ENCODE assay signal across 22 mouse cellular contexts in the genomic region with DNA sequence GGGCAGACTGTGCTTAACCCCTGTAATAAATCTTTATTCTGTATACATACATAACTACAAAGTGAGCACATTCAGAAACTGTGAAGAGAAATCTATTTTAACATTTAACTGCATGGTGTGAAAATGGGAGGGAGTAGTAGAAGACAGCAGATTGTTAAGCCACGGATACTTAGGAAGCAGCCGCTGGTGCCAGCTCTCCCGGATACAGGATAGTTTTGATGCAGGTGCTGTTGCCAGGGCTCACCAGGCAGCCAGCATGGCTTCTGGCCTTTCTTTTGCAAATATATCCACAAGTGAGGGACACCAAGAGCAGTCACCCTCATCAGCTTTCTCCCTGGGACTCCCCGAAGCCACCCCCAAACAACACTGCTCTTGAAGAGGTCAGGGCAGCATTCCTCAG. TPM values are rescaled to one million over a fixed set of nuclear protein-coding genes. Genes with fewer than 3 reads are reported as not detected.
DNase-seq lines count a peak whose midpoint lies in the region; TF ChIP-seq lines count a peak whose summit lies in the region.
"Had no signal": no experiment of that assay in that cellular context is flagged by ENCODE, and none has a peak within 500 bp of the region (broad histone marks: within the 10 kb centered on the region; RNA-seq: fewer than 3 reads in every experiment).

No protein-coding gene starts in this region.

- H3K4me3 ChIP-seq in gastrocnemius, adult 2 months, result no peak overlapping the region
- H3K4me3 ChIP-seq: embryonic facial prominence, embryonic 12.5 days; forebrain, embryonic 12.5 days; hindbrain, embryonic 15.5 days; liver, embryonic 13.5 days; midbrain, embryonic 12.5 days; stomach, embryonic 15.5 days had no signal

- peak; percentile 43 to 58 for DNase-seq in right cerebral cortex, postnatal 10 days (ENCODE audit: low spot score in 2 of 2)
- DNase-seq in right cerebral cortex, adult 2 months (ENCODE audit: low spot score in 2 of 2), result no peak
- DNase-seq in cerebellum, adult 11-12 months, result peak; percentile 83
- DNase-seq in cerebellum, adult 9-11 months, result peak; percentile 83
- DNase-seq in B cell, adult 2 months, result no peak
- DNase-seq in lung, postnatal 4 days, result no peak
- DNase-seq in gastrocnemius, adult 2 months, result no peak
- DNase-seq: adrenal gland, postnatal 25 days; gastrocnemius, postnatal 14 days; heart, adult 11 months; kidney, adult 2 months; liver, embryonic 13.5 days; lung, adult 2 months; lung, postnatal 14 days; thymus, adult 18-20 months; thymus, postnatal 4 days had no signal

- intact Hi-C loops in gastrocnemius, adult 2 months (cut with DNase I), result no loop called here

- H3K27ac ChIP-seq in gastrocnemius, adult 2 months, result no peak overlapping the region
- H3K27ac ChIP-seq: embryonic facial prominence, embryonic 12.5 days; forebrain, embryonic 12.5 days; hindbrain, embryonic 15.5 days; kidney, postnatal 0 days; liver, embryonic 13.5 days; midbrain, embryonic 12.5 days; stomach, embryonic 15.5 days had no signal

- TF ChIP-seq CTCF in gastrocnemius, adult 2 months (IDR thresholded peaks at IDR 0.05), result no peak

RNA-seq across cellular contexts. Expression of gene Fzd7, which starts 13.1 kb away (rescaled TPM):
- total RNA-seq in gastrocnemius, adult 2 months (2021), result 10 to 100 TPM; 21.6 to 42.4 TPM

RNA-seq across cellular contexts. Expression of gene Gm973, which starts 46.9 kb away (rescaled TPM):
- 1 to 10 TPM in 1 of 2 experiments, under 1 TPM in 1; 0.75 to 1.7 TPM for total RNA-seq in gastrocnemius, adult 2 months (2021)

Comparison
In these comparisons a context has a peak if more than half of its experiments do, and no peak if none do; other contexts are left out.
1. DNase-seq: peak in right cerebral cortex, postnatal 10 days (2 of 2), cerebellum, adult 11-12 months (single experiment) and cerebellum, adult 9-11 months (single experiment); none in right cerebral cortex, adult 2 months (0 of 2), B cell, adult 2 months (0 of 2), lung, postnatal 4 days (0 of 2) and gastrocnemius, adult 2 months (single experiment).